Mouse (Mus musculus): ENCODE measurements around the gene Samd13. TPM values are rescaled to one million over a fixed set of nuclear protein-coding genes. Genes with fewer than 3 reads are reported as not detected.
A peak's percentile ranks its signal among the peaks of the same experiment; 100 is the strongest.

Gene Samd13
- under 1 TPM; 0.23 to 0.49 (median 0.45) TPM for total RNA-seq (2022)

- DNase-seq (ENCODE audit: low spot score in 2 of 2), result no peak
Measured at GRCm38 (mm10) chr3:146684811-146685675, at the start of gene Samd13. TSS of gene Samd13 (minus strand) at chr3:146685592.

DNA sequence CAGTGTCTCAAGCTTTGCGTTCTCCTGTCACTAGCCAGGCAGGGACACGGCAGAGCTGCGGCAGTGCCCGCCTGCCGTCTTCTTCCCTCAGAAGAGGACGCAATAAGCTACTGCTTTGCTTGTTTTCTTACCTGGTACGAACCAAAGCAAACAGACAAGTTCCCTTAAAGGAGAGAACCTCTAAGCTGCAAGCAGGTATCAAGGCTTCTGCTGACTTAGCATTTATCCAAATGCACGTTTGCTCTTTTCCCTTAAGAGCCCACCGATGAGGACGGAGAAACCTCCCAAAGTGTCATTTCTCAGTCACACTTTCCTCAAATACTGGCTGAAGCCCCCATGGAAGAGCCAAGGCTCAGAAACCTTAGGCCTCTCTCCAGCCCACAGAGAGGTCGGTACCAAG is 46.1 kb upstream of the Samd13 start:
- no peak for DNase-seq (ENCODE audit: low spot score in 2 of 2)

DNA sequence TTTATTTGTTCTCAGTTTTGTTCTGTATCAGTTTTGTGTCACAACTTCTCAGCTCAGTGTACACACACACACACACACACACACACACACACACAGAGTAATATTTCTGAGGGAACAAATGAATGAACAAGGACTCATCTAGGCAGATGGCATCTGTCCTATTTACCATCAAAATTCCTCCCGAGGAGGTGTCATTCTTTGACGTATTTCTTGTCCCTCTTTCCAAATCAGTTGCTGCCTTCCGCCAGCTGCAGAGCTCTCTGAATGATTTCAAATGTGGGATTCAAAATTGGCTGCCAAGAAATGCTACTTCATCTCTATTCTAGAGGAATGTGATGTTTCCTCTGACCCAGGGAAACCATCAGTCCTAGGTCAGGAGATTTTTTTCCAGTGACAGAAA is 37.6 kb upstream of the Samd13 start:
- no peak for DNase-seq (ENCODE audit: low spot score in 2 of 2)

DNA sequence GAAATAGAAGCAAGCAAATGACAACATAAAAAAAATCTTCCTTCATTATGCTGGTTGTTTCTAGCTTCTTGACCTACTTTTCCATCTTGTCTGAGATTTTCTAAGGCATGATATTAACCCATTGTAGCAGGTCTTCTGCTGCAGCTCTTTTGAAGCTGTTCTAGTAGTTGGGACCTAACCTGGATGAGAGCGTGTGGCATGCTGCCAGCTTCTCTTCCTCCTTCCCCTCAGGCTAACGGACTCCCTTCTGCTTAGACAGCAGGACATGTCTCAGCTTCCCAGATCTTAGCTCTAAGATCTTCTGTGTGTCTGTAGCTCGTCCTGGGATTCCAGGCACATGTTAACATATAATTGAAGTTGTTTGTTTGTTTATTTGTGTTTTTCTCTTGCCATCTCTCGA is 34.3 kb upstream of the Samd13 start:
- DNase-seq (ENCODE audit: low spot score in 2 of 2), result no peak

GRCm38 (mm10) chr3:146718251-146718650 is 32.9 kb upstream of the Samd13 start:
- DNase-seq (ENCODE audit: low spot score in 2 of 2), result no peak

- no peak for DNase-seq (ENCODE audit: low spot score in 2 of 2)
Measured at GRCm38 (mm10) chr3:146712305-146712704, 26.9 kb upstream of the Samd13 start.

DNA sequence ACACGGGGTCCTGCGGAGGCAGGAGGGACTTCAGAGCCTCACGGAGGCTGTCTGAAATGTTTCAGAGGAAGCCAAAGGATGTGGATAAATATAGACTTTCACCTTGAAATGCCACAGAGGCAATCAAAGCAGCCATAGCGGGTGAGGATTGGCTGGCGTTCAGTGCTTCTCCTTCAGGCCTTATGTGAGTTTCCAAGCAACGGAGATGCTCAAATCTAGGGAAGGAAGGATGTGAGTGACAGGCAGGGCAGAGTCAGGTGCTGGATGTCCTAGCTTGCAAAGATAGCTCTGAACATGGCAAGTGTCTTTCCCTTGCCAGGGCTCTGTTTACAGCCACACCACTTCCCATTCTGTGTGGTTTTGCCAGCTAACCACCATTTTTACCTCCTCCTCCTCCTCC is 26.2 kb upstream of the Samd13 start:
- peak; percentile 30 to 54 for DNase-seq (ENCODE audit: low spot score in 2 of 2)

DNA sequence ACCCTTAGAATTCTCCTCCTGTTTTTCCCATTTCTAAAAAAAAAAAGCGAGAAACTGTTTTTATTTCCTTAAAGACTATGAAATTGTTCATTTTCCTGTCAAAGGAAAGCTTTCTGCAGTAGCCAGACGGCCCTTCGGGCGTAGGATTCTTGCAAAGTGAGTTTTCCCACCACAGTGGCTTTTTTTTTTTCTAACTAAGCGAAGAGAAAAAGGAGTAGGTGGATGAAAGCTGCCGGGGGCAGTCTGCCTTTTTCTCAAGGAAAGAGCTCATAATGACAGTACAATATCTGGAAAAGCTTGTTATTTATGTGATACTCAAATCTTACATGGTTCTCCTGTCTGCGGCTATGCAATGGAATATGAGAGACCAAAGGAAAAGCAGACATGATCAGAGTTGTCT is 25.7 kb upstream of the Samd13 start:
- DNase-seq (ENCODE audit: low spot score in 2 of 2), result no peak

GRCm38 (mm10) chr3:146709086-146709485 is 23.7 kb upstream of the Samd13 start:
- DNase-seq (ENCODE audit: low spot score in 2 of 2), result no peak

DNA sequence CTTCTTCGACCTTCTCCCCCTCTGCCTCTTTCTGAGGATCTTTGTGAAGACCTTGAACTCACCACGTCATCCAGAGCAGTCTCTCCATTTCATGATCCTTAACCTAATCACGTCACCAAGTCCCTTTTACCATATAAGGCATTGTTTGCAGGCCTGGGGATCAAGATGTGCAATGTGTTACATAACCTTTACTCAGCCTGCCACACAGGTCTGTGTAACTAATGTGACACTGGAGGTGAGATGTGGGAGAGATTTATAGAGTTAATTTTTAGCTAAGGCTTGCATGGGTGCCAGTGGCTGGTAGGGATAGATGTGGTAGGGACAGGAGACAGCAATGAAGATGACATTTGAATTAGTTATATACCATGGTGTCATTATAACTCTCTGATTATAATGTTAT is 23.0 kb upstream of the Samd13 start:
- no peak for DNase-seq (ENCODE audit: low spot score in 2 of 2)

GRCm38 (mm10) chr3:146704099-146704498 is 18.7 kb upstream of the Samd13 start:
- DNase-seq (ENCODE audit: low spot score in 2 of 2), result no peak

- no peak for DNase-seq (ENCODE audit: low spot score in 2 of 2)
Measured at GRCm38 (mm10) chr3:146700051-146700450, 14.7 kb upstream of the Samd13 start.

GRCm38 (mm10) chr3:146698982-146699381 is 13.6 kb upstream of the Samd13 start:
- no peak for DNase-seq (ENCODE audit: low spot score in 2 of 2)

DNA sequence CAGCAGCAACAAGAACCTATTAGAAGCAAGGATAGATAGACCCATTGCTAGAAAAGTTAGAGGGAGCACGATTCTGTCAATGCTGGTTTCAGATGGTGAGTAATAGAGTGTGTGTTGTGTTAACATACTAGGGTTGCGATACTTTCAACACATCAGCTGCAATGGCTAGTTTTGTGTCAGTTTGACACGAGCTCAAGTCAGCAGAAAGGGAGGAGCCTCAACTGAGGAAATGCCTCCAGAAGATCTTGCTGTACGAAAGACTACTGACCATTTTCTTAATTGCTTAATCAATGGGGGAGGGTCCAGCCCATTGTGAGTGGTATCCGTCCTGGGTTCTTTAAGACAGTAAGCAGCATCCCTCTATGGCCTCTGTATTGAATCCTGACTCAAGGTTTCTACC is 7.2 kb upstream of the Samd13 start:
- DNase-seq (ENCODE audit: low spot score in 2 of 2), result no peak

DNA sequence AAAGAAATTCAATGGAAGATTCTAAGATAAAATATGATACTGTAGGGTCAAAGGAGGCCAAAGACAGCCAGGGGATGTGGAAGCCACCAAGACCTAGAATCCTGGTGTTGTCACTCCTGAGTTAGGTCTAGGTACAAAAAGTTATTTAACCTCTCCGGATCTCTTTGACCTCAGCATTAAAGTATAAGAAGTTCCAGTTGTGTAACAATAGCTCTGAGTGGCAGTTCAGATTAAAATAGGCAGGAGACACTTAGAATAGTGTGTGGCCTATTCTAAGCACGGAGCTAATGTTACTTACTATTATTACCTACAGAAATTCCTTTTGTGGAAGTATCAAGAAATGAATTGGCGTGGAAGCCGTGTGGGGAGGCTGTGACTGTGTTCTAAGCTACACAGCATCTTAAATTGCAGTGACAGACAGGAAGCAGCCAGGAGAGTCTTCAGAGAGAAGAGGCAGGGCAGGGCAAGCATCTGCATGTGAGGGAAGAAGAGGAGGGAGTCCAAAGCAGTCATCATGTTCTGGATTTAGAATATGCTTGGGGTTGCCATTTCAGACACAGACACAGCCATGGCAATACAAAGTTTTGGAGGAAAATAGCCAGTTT is 1.8 kb upstream of the Samd13 start:
- no peak for DNase-seq (ENCODE audit: low spot score in 2 of 2)

- DNase-seq (ENCODE audit: low spot score in 2 of 2), result no peak
Measured at GRCm38 (mm10) chr3:146686428-146686827, 1.0 kb upstream of the Samd13 start.

- no peak for DNase-seq (ENCODE audit: low spot score in 2 of 2)
Measured at GRCm38 (mm10) chr3:146683095-146683494, 2.3 kb downstream of the Samd13 start.

GRCm38 (mm10) chr3:146682140-146682651 is 3.2 kb downstream of the Samd13 start:
- peak; percentile 30 to 46 for DNase-seq (ENCODE audit: low spot score in 2 of 2)

- no peak for DNase-seq (ENCODE audit: low spot score in 2 of 2)
Measured at GRCm38 (mm10) chr3:146681696-146682095, 3.7 kb downstream of the Samd13 start.

DNA sequence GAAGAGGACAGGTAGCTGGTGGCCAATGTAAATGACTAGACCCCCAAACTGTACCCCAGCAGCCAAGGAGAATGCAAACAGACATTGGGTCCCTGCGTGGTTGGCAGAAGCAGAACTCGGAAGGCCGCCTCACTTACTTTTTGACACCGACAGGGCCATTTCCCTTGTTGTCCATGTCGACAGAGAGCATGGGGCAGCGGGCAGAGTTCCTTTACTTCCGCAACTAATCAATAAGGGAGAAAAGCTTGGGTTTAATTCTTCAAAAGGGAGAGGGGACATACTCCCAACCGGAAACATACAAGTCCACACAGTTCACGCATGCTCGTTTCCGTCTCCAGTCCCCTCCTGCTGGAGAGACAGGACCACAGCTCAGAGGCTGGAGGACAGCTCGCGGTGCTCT is 4.8 kb downstream of the Samd13 start:
- DNase-seq (ENCODE audit: low spot score in 2 of 2), result no peak

- DNase-seq (ENCODE audit: low spot score in 2 of 2), result no peak
Measured at GRCm38 (mm10) chr3:146679646-146680045, 5.7 kb downstream of the Samd13 start.

DNA sequence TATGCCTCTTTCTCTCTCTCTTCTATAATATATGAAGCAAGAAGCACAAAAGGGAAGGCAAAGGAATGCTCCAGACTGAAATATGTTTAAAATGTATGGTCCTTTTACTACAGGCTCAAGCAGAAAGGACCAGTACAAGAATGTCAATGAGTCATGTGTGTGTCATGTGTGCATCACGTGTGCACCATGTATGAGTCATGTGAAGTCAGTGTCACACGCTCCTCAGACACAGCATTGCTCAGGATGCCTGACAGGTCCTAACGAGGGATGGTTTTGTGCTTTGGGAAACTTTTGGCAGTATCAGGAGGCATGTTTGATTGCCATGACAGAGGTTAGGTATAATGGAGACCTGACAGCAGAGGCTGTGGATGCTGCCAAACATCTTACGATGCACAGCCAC is 9.2 kb downstream of the Samd13 start:
- no peak for DNase-seq (ENCODE audit: low spot score in 2 of 2)

- no peak for DNase-seq (ENCODE audit: low spot score in 2 of 2)
Measured at GRCm38 (mm10) chr3:146675101-146675500, 10.3 kb downstream of the Samd13 start.

Data from left cerebral cortex, adult 8-10 months (tissue).